Mouse (Mus musculus) midbrain, embryonic 12.5 days (tissue): ENCODE data around the gene Myh10. TPM values are rescaled to one million over a fixed set of nuclear protein-coding genes. Genes with fewer than 3 reads are reported as not detected.
A peak's percentile ranks its signal among the peaks of the same experiment; 100 is the strongest.
"Not testable (repeated sequence)": the region's sequence is repeated elsewhere in the genome, so short reads cannot be mapped to it uniquely, and the experiment has no call there.

Source experiments
- ATAC-seq: fragments of 200-750 bp; cut with Nextera tagmentation; 2 replicates; pipeline ENCODE4 v1.8.0; 2017; ENCODE audit warnings: low read depth, moderate TSS enrichment, moderate library complexity; ENCODE audit not compliant: low FRiP score
- H3K27ac ChIP-seq: fragments of 300-500 bp; sonication (generic); replicated peaks from 2 replicates; pipeline ENCODE4 v1.5.1; 2016; ENCODE audit warnings: mild to moderate bottlenecking
- H3K27me3 ChIP-seq: fragments of 300-500 bp; sonication (generic); 2 replicates; pipeline ENCODE4 v1.6.1; 2016; ENCODE audit warnings: mild to moderate bottlenecking
- H3K36me3 ChIP-seq: fragments of 300-500 bp; sonication (generic); 2 replicates; pipeline ENCODE4 v1.6.1; 2016
- H3K4me1 ChIP-seq: fragments of 300-500 bp; sonication (generic); 2 replicates; pipeline ENCODE4 v1.6.1; 2016
- H3K4me2 ChIP-seq: fragments of 300-500 bp; sonication (generic); replicated peaks from 2 replicates; pipeline ENCODE4 v1.6.1; 2016; ENCODE audit warnings: mild to moderate bottlenecking, moderate library complexity
- H3K4me3 ChIP-seq: fragments of 300-500 bp; sonication (generic); 2 replicates; pipeline ENCODE4 v1.5.1; 2016; ENCODE audit warnings: mild to moderate bottlenecking
- H3K9ac ChIP-seq: fragments of 300-500 bp; sonication (generic); replicated peaks from 2 replicates; pipeline ENCODE4 v1.6.1; 2016; ENCODE audit warnings: mild to moderate bottlenecking, moderate library complexity
- H3K9me3 ChIP-seq: fragments of 300-500 bp; sonication (generic); 2 replicates; pipeline ENCODE4 v1.6.1; 2016; ENCODE audit warnings: mild to moderate bottlenecking
- WGBS: fragments of 180-500 bp; shearing (Covaris S2); methylation state at CpG from one replicate; pipeline ENCODE4 v1.1.7; 2016; 5-methylcytosine and 5-hydroxymethylcytosine counted together
- polyA plus RNA-seq: library from polyadenylated mRNA; unstranded; fragments of >200 nt; fragmentation: Nextera tagmentation; extraction: Ambion mirVana; gene quantifications from 2 replicates; pipeline ENCODE4 v1.2.1, GENCODE M21; 2016

The Myh10 gene
- polyA plus RNA-seq, 1 experiment from 2014 or later: 164 TPM

DNA sequence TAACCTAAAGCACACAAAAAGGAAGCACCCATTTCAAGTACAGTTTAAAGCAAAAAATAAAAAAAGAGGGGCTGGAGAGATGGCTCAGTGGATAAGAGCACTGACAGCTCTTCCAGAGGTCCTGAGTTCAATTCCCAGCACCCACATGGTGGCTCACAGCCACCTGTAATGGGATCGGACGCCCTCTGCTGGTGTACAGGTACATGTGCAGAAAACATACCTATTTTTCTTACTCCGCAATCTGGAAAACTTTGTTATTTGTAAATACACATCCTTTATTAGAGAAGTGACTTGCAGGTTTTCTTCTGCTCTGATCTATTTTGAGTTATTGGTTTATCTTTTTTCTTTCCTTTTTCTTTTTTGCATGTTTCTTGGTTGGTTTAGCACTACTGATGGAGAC, 37.3 kb downstream of the Myh10 start:
- WGBS: 91% methylated on average over 3 of the region's 3 CpGs
- Histone ChIP-seq H3K4me1 (0 out of 2 replicates have a peak, but pooled peaks cover 2% of the 10 kb centered on the region), H3K9ac (no peak overlapping the region), H3K27me3 (no peaks in the 10 kb centered on the region), H3K9me3 (no peaks in the 10 kb centered on the region), H3K36me3 (peaks cover 24% of the 10 kb centered on the region; the same call in 1 of the 2 replicates), H3K4me3 (no peak overlapping the region), H3K4me2 (no peak overlapping the region), H3K27ac (no peak overlapping the region)
- ATAC-seq: no peak

- Histone ChIP-seq H3K4me1 (0 out of 2 replicates have a peak, but pooled peaks cover 2% of the 10 kb centered on the region), H3K27ac (no peak overlapping the region), H3K36me3 (peaks cover 33% of the 10 kb centered on the region), H3K4me3 (no peak overlapping the region), H3K4me2 (no peak overlapping the region), H3K9me3 (no peaks in the 10 kb centered on the region), H3K9ac (no peak overlapping the region), H3K27me3 (no peaks in the 10 kb centered on the region)
- WGBS: 89% methylated on average over 5 of the region's 5 CpGs
- no peak for ATAC-seq
Observed at GRCm38 (mm10) chr11:68730792-68731191, 39.4 kb downstream of the Myh10 start.

DNA sequence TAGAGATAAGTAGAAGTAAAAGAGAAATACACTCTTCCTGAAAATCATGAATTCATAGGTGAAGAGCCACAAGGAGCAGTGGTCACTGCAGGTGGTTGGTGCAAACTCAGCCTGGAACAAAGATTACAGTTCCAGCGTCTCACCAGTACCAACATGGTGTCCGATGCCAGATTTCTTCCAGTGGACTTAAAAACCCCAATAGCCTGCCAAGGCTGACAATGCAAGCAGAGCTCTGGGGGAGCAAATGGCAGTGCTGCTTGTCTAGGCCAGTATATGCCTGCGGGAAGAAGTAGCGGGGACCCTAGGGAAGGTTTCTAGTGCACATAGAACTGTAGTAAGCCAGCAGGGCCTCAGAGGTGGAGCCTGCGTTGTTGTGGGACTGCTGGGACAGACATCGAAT, 40.7 kb downstream of the Myh10 start:
- Histone ChIP-seq H3K4me3 (no peak overlapping the region), H3K9ac (no peak overlapping the region), H3K4me1 (0 out of 2 replicates have a peak, but pooled peaks cover 2% of the 10 kb centered on the region), H3K36me3 (peaks cover 34% of the 10 kb centered on the region), H3K27me3 (no peaks in the 10 kb centered on the region), H3K27ac (no peak overlapping the region), H3K4me2 (no peak overlapping the region), H3K9me3 (no peaks in the 10 kb centered on the region)
- WGBS: 92% methylated on average over 6 of the region's 6 CpGs
- ATAC-seq: no peak

DNA sequence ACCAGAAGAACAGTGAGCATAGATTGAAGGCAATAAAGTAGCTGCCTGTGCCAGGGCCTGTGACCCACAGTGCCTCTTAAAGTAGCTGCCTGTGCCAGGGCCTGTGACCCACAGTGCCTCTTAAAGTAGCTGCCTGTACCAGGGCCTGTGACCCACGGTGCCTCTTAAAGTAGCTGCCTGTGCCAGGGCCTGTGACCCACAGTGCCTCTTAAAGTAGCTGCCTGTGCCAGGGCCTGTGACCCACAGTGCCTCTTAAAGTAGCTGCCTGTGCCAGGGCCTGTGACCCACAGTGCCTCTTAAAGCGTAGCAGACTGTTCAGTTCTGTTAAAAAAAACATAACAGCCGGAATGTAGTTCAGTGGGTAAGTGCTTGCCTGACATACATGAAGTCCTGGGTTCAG, 42.0 kb downstream of the Myh10 start:
- not testable (repeated sequence) for ATAC-seq, H3K4me2 ChIP-seq, H3K9me3 ChIP-seq, H3K27ac ChIP-seq, H3K4me3 ChIP-seq, H3K9ac ChIP-seq, H3K27me3 ChIP-seq, H3K4me1 ChIP-seq
- H3K36me3 ChIP-seq: peaks cover 31% of the 10 kb centered on the region
- 94% methylated on average over 3 of the region's 3 CpGs for WGBS

DNA sequence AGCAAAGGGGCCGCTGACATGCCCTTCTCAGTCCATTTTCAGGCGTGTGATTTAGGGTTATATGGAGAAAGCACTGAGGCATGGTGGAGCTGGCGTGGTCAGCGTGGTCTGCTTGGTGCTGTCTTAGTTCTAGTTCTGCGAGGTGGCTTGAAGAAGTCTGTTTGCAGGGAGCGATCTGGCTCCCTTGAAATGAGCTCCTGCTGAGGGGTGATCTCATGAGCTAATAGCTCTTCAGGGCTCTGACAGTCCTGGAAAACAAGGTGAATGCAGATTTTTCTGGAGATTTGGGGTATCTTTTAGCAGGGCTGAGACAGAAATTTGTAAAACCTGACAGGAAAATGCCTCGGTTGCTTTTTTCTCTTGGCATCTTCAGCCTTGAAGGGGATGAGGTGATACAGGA, 48.1 kb downstream of the Myh10 start:
- Histone ChIP-seq H3K4me2 (no peak overlapping the region), H3K4me1 (no peaks in the 10 kb centered on the region), H3K9me3 (no peaks in the 10 kb centered on the region), H3K27ac (no peak overlapping the region), H3K27me3 (no peaks in the 10 kb centered on the region), H3K4me3 (no peak overlapping the region), H3K36me3 (peaks cover 47% of the 10 kb centered on the region), H3K9ac (no peak overlapping the region)
- 95% methylated on average over 7 of the region's 7 CpGs for WGBS
- ATAC-seq: no peak

DNA sequence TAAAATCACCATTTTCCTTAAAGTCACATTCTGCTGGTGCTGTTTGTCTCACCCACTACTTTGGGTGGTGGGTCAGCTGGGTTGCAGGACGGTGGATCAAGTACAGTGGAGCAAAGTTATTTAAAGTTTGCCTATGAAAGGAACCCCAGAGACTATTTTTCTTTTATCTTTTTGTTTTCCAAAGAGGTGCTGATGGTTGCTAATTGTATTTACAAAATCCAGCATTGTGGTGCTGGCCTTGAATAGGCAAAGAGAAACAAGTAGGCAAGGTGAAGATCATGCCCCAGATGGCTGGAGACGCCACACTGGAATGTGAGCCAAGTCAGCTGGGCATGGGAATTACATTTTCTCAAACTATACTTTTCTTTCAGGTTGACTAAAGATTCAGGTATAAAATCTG, 51.3 kb downstream of the Myh10 start:
- no peaks in the 10 kb centered on the region for H3K4me1 ChIP-seq
- H3K4me3 ChIP-seq: no peak overlapping the region
- no peaks in the 10 kb centered on the region for H3K27me3 ChIP-seq
- no peak overlapping the region for H3K9ac ChIP-seq
- 86% methylated on average over 2 of the region's 2 CpGs for WGBS
- no peak overlapping the region for H3K4me2 ChIP-seq
- ATAC-seq: no peak
- H3K27ac ChIP-seq: no peak overlapping the region
- H3K9me3 ChIP-seq: no peaks in the 10 kb centered on the region
- H3K36me3 ChIP-seq: peaks cover 47% of the 10 kb centered on the region

DNA sequence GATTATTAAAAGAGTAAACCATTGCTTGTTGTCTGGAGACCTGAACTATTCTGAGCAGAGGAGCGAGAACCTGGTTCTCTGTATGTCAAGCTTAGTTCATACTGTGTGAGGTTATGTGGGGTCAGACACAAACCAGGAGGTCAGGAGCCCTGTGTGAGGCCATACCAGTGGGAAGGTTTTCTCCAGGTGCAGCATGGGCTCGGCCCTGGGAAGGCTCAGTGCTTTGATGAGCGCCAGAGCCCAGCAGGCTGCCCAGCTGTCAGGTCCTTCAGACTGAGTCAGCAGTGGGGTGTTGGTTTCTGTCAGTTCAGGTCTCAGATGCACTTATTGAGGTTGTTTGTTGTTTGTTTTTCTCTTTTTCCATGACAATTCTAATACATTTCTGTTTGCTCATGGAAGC, 52.8 kb downstream of the Myh10 start:
- Histone ChIP-seq H3K27ac (no peak overlapping the region), H3K4me3 (no peak overlapping the region), H3K9ac (no peak overlapping the region), H3K9me3 (no peaks in the 10 kb centered on the region), H3K4me1 (no peaks in the 10 kb centered on the region), H3K36me3 (peaks cover 48% of the 10 kb centered on the region), H3K4me2 (no peak overlapping the region), H3K27me3 (no peaks in the 10 kb centered on the region)
- WGBS: 81% methylated on average over 3 of the region's 3 CpGs
- ATAC-seq: no peak

- H3K27ac ChIP-seq: 0 out of 2 replicates have a peak overlapping the region, but pooled peaks have one; percentile 12
- H3K9ac ChIP-seq: no peak overlapping the region
- H3K36me3 ChIP-seq: peaks cover 35% of the 10 kb centered on the region
- WGBS: 88% methylated on average over 16 of the region's 16 CpGs
- H3K4me2 ChIP-seq: no peak overlapping the region
- no peak for ATAC-seq
- H3K4me1 ChIP-seq: no peaks in the 10 kb centered on the region
- H3K27me3 ChIP-seq: no peaks in the 10 kb centered on the region
- H3K4me3 ChIP-seq: no peak overlapping the region
- no peaks in the 10 kb centered on the region for H3K9me3 ChIP-seq
Observed at GRCm38 (mm10) chr11:68745374-68746200, 54.2 kb downstream of the Myh10 start.

- no peak for ATAC-seq
- no peak overlapping the region for H3K4me2 ChIP-seq
- peaks cover 47% of the 10 kb centered on the region for H3K36me3 ChIP-seq
- H3K27me3 ChIP-seq: no peaks in the 10 kb centered on the region
- no peak overlapping the region for H3K9ac ChIP-seq
- no peaks in the 10 kb centered on the region for H3K4me1 ChIP-seq
- H3K4me3 ChIP-seq: no peak overlapping the region
- H3K9me3 ChIP-seq: no peaks in the 10 kb centered on the region
- no peak overlapping the region for H3K27ac ChIP-seq
- 93% methylated on average over 5 of the region's 5 CpGs for WGBS
Observed at GRCm38 (mm10) chr11:68748121-68748520, 56.8 kb downstream of the Myh10 start.

DNA sequence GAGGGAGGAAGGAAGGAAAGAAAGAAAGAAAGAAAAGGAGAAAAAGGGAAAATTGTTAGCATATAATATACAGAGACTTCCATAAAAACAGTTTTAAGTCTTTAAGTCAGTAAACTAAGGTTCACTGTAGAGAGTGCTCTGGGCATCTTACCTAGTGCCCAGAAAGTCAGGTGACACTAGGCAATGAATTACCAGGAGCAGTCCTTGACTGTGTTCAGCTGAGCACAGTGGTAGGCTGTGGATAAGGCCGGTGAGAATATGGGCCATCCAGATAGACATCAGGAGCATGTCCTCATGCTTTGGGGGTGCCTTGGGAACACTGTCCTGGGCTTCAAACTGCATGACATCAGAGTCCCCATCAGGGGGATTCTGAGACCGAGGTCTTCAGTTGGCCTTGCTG, 58.8 kb downstream of the Myh10 start:
- H3K27ac ChIP-seq: no peak overlapping the region
- no peak overlapping the region for H3K4me2 ChIP-seq
- H3K36me3 ChIP-seq: peaks cover 51% of the 10 kb centered on the region
- no peak overlapping the region for H3K4me3 ChIP-seq
- no peaks in the 10 kb centered on the region for H3K9me3 ChIP-seq
- H3K9ac ChIP-seq: no peak overlapping the region
- 95% methylated on average over 2 of the region's 2 CpGs for WGBS
- ATAC-seq: no peak
- peaks cover 12% of the 10 kb centered on the region; the same call in 1 of the 2 replicates for H3K4me1 ChIP-seq
- no peaks in the 10 kb centered on the region for H3K27me3 ChIP-seq

DNA sequence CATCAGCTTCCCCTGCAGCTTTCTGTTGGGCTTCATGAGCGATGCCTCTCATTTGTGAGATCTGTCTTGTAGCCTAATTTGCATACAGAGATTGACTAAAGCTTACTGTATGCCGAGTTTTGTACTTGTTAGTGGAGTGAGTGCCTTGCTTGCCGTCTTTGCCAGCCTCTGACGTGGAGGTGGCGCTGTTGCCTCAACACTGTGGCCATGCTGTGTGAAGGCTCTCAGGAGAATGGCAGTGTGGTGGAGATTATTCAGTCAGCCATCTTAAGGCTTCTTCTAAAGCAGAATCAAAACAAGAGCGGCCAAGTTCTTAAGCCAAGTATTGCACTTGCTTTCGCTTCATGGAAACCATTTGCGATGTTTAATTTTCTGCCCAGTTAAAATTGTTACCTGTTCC, 59.6 kb downstream of the Myh10 start:
- 85% methylated on average over 8 of the region's 8 CpGs for WGBS
- H3K27me3 ChIP-seq: no peaks in the 10 kb centered on the region
- ATAC-seq: no peak
- peaks cover 12% of the 10 kb centered on the region; the same call in 1 of the 2 replicates for H3K4me1 ChIP-seq
- no peak overlapping the region for H3K4me2 ChIP-seq
- H3K9ac ChIP-seq: no peak overlapping the region
- peaks cover 43% of the 10 kb centered on the region for H3K36me3 ChIP-seq
- H3K4me3 ChIP-seq: no peak overlapping the region
- H3K9me3 ChIP-seq: no peaks in the 10 kb centered on the region
- H3K27ac ChIP-seq: no peak overlapping the region

DNA sequence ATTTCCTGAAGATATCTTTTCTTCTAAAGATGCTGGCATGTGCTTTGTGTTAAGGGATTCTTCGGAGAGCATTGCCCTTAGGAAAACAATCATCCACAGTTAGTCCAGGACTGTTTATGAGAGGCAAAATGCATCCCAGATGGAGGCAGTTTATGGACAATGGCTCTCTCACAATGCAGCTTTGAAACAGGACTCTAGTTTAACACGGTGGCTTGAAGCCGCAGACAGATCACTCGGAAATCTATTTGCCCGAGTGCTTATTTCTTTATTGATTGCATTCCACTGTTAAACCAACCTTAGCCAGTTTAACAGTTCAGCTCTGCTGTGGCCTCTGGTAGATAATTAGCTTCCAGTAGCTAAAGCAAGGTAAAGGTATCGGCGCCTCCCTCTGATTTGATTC, 62.9 kb downstream of the Myh10 start:
- Histone ChIP-seq H3K4me2 (no peak overlapping the region), H3K27me3 (no peaks in the 10 kb centered on the region), H3K27ac (peak overlapping the region; percentile 49; the same call in 1 of the 2 replicates), H3K9ac (no peak overlapping the region), H3K9me3 (no peaks in the 10 kb centered on the region), H3K4me1 (peaks cover 15% of the 10 kb centered on the region; the same call in 1 of the 2 replicates), H3K4me3 (no peak overlapping the region), H3K36me3 (peaks cover 24% of the 10 kb centered on the region; the same call in 1 of the 2 replicates)
- 53% methylated on average over 7 of the region's 7 CpGs for WGBS
- ATAC-seq: no peak
